Mouse (Mus musculus) erythroblast, embryonic 14.5 days (primary cell): ENCODE results near the gene Ninj2.

Source experiments
- GATA1 ChIP-seq: IDR thresholded peaks from 2 replicates; pipeline ENCODE4 v1.6.1; 2012; ENCODE audit warnings: low read length, inconsistent platforms, mixed read lengths
- TAL1 ChIP-seq: IDR thresholded peaks from 3 replicates; pipeline ENCODE4 v1.6.1; 2012; ENCODE audit warnings: low read length, inconsistent platforms, mixed read lengths

- TF ChIP-seq TAL1 (no peak), GATA1 (no peak)
Measured at GRCm38 (mm10) chr6:120055666-120056540, 37.2 kb upstream of the Ninj2 start.
